Mouse (Mus musculus) neural tube, embryonic 12.5 days (tissue): Measurements from ENCODE around the gene Ntsr1. TPM values are rescaled to one million over a fixed set of nuclear protein-coding genes. Genes with fewer than 3 reads are reported as not detected.

Experiments used
- ATAC-seq: fragments of 200-750 bp; cut with Nextera tagmentation; 2 replicates; pipeline ENCODE4 v1.8.0; 2017; ENCODE audit warnings: low read depth, mild to moderate bottlenecking, moderate TSS enrichment, moderate library complexity; ENCODE audit not compliant: low FRiP score
- H3K27ac ChIP-seq: fragments of 300-500 bp; sonication (generic); 2 replicates; pipeline ENCODE4 v1.5.1; 2016
- H3K27me3 ChIP-seq: fragments of 300-500 bp; sonication (generic); replicated peaks from 2 replicates; pipeline ENCODE4 v1.6.1; 2016; ENCODE audit warnings: mild to moderate bottlenecking
- H3K36me3 ChIP-seq: fragments of 300-500 bp; sonication (generic); 2 replicates; pipeline ENCODE4 v1.6.1; 2016; ENCODE audit warnings: mild to moderate bottlenecking
- H3K4me1 ChIP-seq: fragments of 300-500 bp; sonication (generic); 2 replicates; pipeline ENCODE4 v1.6.1; 2016
- H3K4me2 ChIP-seq: fragments of 300-500 bp; sonication (generic); replicated peaks from 2 replicates; pipeline ENCODE4 v1.6.1; 2016; ENCODE audit warnings: mild to moderate bottlenecking
- H3K4me3 ChIP-seq: fragments of 300-500 bp; sonication (generic); 2 replicates; pipeline ENCODE4 v1.5.1; 2016
- H3K9ac ChIP-seq: fragments of 300-500 bp; sonication (generic); 2 replicates; pipeline ENCODE4 v1.6.1; 2016; ENCODE audit warnings: mild to moderate bottlenecking
- H3K9me3 ChIP-seq: fragments of 300-500 bp; sonication (generic); 2 replicates; pipeline ENCODE4 v1.6.1; 2016; ENCODE audit warnings: mild to moderate bottlenecking
- WGBS: fragments of 180-500 bp; shearing (Covaris S2); methylation state at CpG from one replicate; pipeline ENCODE4 v1.1.7; 2016; 5-methylcytosine and 5-hydroxymethylcytosine counted together
- polyA plus RNA-seq: library from polyadenylated mRNA; unstranded; fragments of >200 nt; fragmentation: Nextera tagmentation; extraction: Ambion mirVana; gene quantifications from 2 replicates; pipeline ENCODE4 v1.2.1, GENCODE M21; 2016

Gene Ntsr1
- polyA plus RNA-seq, 1 experiment from 2014 or later, result 0.28 TPM

- ATAC-seq, result no peak
- H3K9me3 ChIP-seq, result no peaks in the 10 kb centered on the region
- no peak overlapping the region for H3K9ac ChIP-seq
- H3K4me1 ChIP-seq, result peaks cover 3% of the 10 kb centered on the region; the same call in 1 of the 2 replicates
- no peak overlapping the region for H3K4me2 ChIP-seq
- 80% methylated on average over 14 of the region's 14 CpGs for WGBS
- no peaks in the 10 kb centered on the region for H3K36me3 ChIP-seq
- no peaks in the 10 kb centered on the region for H3K27me3 ChIP-seq
- H3K4me3 ChIP-seq, result no peak overlapping the region
- H3K27ac ChIP-seq, result no peak overlapping the region
These were observed 8.8 kb downstream of the Ntsr1 start for GRCm38 (mm10) chr2:180508455-180509115.

GRCm38 (mm10) chr2:180510867-180511266, 11.1 kb downstream of the Ntsr1 start:
- Histone ChIP-seq H3K9me3 (no peaks in the 10 kb centered on the region), H3K27ac (no peak overlapping the region), H3K4me3 (no peak overlapping the region), H3K27me3 (no peaks in the 10 kb centered on the region), H3K4me2 (no peak overlapping the region), H3K36me3 (no peaks in the 10 kb centered on the region), H3K9ac (no peak overlapping the region), H3K4me1 (peaks cover 3% of the 10 kb centered on the region; the same call in 1 of the 2 replicates)
- no peak for ATAC-seq
- 69% methylated on average over 5 of the region's 5 CpGs for WGBS

GRCm38 (mm10) chr2:180511875-180512661, 12.3 kb downstream of the Ntsr1 start:
- Histone ChIP-seq H3K9me3 (no peaks in the 10 kb centered on the region), H3K4me3 (no peak overlapping the region), H3K4me1 (0 out of 2 replicates have a peak, but pooled peaks cover 3% of the 10 kb centered on the region), H3K27ac (no peak overlapping the region), H3K4me2 (no peak overlapping the region), H3K9ac (no peak overlapping the region), H3K36me3 (no peaks in the 10 kb centered on the region), H3K27me3 (no peaks in the 10 kb centered on the region)
- WGBS, result 49% methylated on average over 13 of the region's 13 CpGs
- no peak for ATAC-seq

GRCm38 (mm10) chr2:180513019-180513418, 13.2 kb downstream of the Ntsr1 start:
- Histone ChIP-seq H3K4me1 (0 out of 2 replicates have a peak, but pooled peaks cover 3% of the 10 kb centered on the region), H3K9me3 (no peaks in the 10 kb centered on the region), H3K4me2 (no peak overlapping the region), H3K9ac (no peak overlapping the region), H3K36me3 (no peaks in the 10 kb centered on the region), H3K27me3 (no peaks in the 10 kb centered on the region), H3K4me3 (no peak overlapping the region), H3K27ac (no peak overlapping the region)
- no peak for ATAC-seq
- WGBS, result 78% methylated on average over 3 of the region's 3 CpGs

- no peaks in the 10 kb centered on the region for H3K36me3 ChIP-seq
- no peaks in the 10 kb centered on the region for H3K27me3 ChIP-seq
- H3K4me1 ChIP-seq, result 0 out of 2 replicates have a peak, but pooled peaks cover 3% of the 10 kb centered on the region
- no peaks in the 10 kb centered on the region for H3K9me3 ChIP-seq
- no peak overlapping the region for H3K4me2 ChIP-seq
- H3K27ac ChIP-seq, result no peak overlapping the region
- ATAC-seq, result no peak
- H3K4me3 ChIP-seq, result no peak overlapping the region
- 29% methylated on average over 4 of the region's 4 CpGs for WGBS
- H3K9ac ChIP-seq, result no peak overlapping the region
These were observed 14.1 kb downstream of the Ntsr1 start for GRCm38 (mm10) chr2:180513835-180514234.

GRCm38 (mm10) chr2:180521437-180522221, 21.9 kb downstream of the Ntsr1 start:
- WGBS, result 76% methylated on average over 5 of the region's 5 CpGs
- Histone ChIP-seq H3K4me3 (no peak overlapping the region), H3K36me3 (no peaks in the 10 kb centered on the region), H3K9ac (no peak overlapping the region), H3K4me1 (no peaks in the 10 kb centered on the region), H3K27ac (no peak overlapping the region), H3K27me3 (no peaks in the 10 kb centered on the region), H3K9me3 (0 out of 2 replicates have a peak, but pooled peaks cover 4% of the 10 kb centered on the region), H3K4me2 (no peak overlapping the region)
- ATAC-seq, result no peak

GRCm38 (mm10) chr2:180522825-180523224, 23.0 kb downstream of the Ntsr1 start:
- Histone ChIP-seq H3K36me3 (no peaks in the 10 kb centered on the region), H3K4me1 (no peaks in the 10 kb centered on the region), H3K9me3 (0 out of 2 replicates have a peak, but pooled peaks cover 4% of the 10 kb centered on the region), H3K9ac (no peak overlapping the region), H3K27ac (no peak overlapping the region), H3K27me3 (0 out of 2 replicates have a peak, but pooled peaks cover 3% of the 10 kb centered on the region), H3K4me3 (no peak overlapping the region), H3K4me2 (no peak overlapping the region)
- WGBS, result 72% methylated on average over 4 of the region's 4 CpGs
- ATAC-seq, result no peak

GRCm38 (mm10) chr2:180527447-180527846, 27.7 kb downstream of the Ntsr1 start:
- no peak overlapping the region for H3K27ac ChIP-seq
- no peaks in the 10 kb centered on the region for H3K36me3 ChIP-seq
- H3K4me1 ChIP-seq, result peaks cover 6% of the 10 kb centered on the region; the same call in 1 of the 2 replicates
- no peaks in the 10 kb centered on the region for H3K9me3 ChIP-seq
- ATAC-seq, result no peak
- H3K9ac ChIP-seq, result no peak overlapping the region
- no peak overlapping the region for H3K4me3 ChIP-seq
- WGBS, result 64% methylated on average over 7 of the region's 7 CpGs
- no peak overlapping the region for H3K4me2 ChIP-seq
- 0 out of 2 replicates have a peak, but pooled peaks cover 11% of the 10 kb centered on the region for H3K27me3 ChIP-seq

GRCm38 (mm10) chr2:180527883-180528282, 28.1 kb downstream of the Ntsr1 start:
- 12% methylated on average over 8 of the region's 8 CpGs for WGBS
- no peak overlapping the region for H3K9ac ChIP-seq
- no peak for ATAC-seq
- H3K9me3 ChIP-seq, result no peaks in the 10 kb centered on the region
- no peak overlapping the region for H3K27ac ChIP-seq
- no peaks in the 10 kb centered on the region for H3K36me3 ChIP-seq
- peaks cover 6% of the 10 kb centered on the region; the same call in 1 of the 2 replicates for H3K4me1 ChIP-seq
- 0 out of 2 replicates have a peak, but pooled peaks cover 11% of the 10 kb centered on the region for H3K27me3 ChIP-seq
- H3K4me2 ChIP-seq, result no peak overlapping the region
- no peak overlapping the region for H3K4me3 ChIP-seq

GRCm38 (mm10) chr2:180530130-180530529, 30.4 kb downstream of the Ntsr1 start:
- Histone ChIP-seq H3K36me3 (no peaks in the 10 kb centered on the region), H3K27me3 (0 out of 2 replicates have a peak, but pooled peaks cover 11% of the 10 kb centered on the region), H3K9me3 (no peaks in the 10 kb centered on the region), H3K4me1 (peaks cover 6% of the 10 kb centered on the region; the same call in 1 of the 2 replicates), H3K4me3 (no peak overlapping the region), H3K27ac (no peak overlapping the region), H3K9ac (no peak overlapping the region), H3K4me2 (no peak overlapping the region)
- 39% methylated on average over 7 of the region's 7 CpGs for WGBS
- ATAC-seq, result no peak

- no peak overlapping the region for H3K4me3 ChIP-seq
- H3K27ac ChIP-seq, result no peak overlapping the region
- 0 out of 2 replicates have a peak, but pooled peaks cover 11% of the 10 kb centered on the region for H3K27me3 ChIP-seq
- ATAC-seq, result 0 out of 2 replicates have a peak, but pooled peaks have one; percentile 41
- H3K36me3 ChIP-seq, result no peaks in the 10 kb centered on the region
- no peak overlapping the region for H3K4me2 ChIP-seq
- 18% methylated on average over 3 of the region's 3 CpGs for WGBS
- H3K9ac ChIP-seq, result no peak overlapping the region
- H3K9me3 ChIP-seq, result no peaks in the 10 kb centered on the region
- H3K4me1 ChIP-seq, result peaks cover 6% of the 10 kb centered on the region; the same call in 1 of the 2 replicates
These were observed 30.8 kb downstream of the Ntsr1 start for GRCm38 (mm10) chr2:180530584-180530983.
